Comparison of ENCODE assay signal across 17 mouse cellular contexts in genomic region chr1:133940481-133941092, GRCm38 (mm10). TPM values are rescaled to one million over a fixed set of nuclear protein-coding genes. Genes with fewer than 3 reads are reported as not detected.
"Had no signal": no experiment of that assay in that cellular context is flagged by ENCODE, and none has a peak within 500 bp of the region (broad histone marks: within the 10 kb centered on the region; RNA-seq: fewer than 3 reads in every experiment).

No protein-coding gene starts in this region.

- ATAC-seq: inflammation-experienced regulatory T-cells, adult 6 months; liver, postnatal 0 days; midbrain, embryonic 15.5 days had no signal

- H3K4me1 ChIP-seq: midbrain, embryonic 15.5 days; neural tube, embryonic 13.5 days had no signal

- H3K9me3 ChIP-seq: liver, embryonic 13.5 days; midbrain, embryonic 15.5 days; neural tube, embryonic 13.5 days; stomach, embryonic 15.5 days had no signal

- H3K36me3 ChIP-seq: liver, embryonic 13.5 days; midbrain, embryonic 15.5 days; neural tube, embryonic 13.5 days; stomach, embryonic 15.5 days had no signal

- H3K27ac ChIP-seq: kidney, postnatal 0 days; liver, embryonic 13.5 days; midbrain, embryonic 15.5 days; neural tube, embryonic 13.5 days; stomach, embryonic 15.5 days had no signal

- H3K4me2 ChIP-seq: liver, embryonic 13.5 days; midbrain, embryonic 15.5 days; neural tube, embryonic 13.5 days; stomach, embryonic 15.5 days had no signal

- H3K27me3 ChIP-seq: liver, embryonic 13.5 days; midbrain, embryonic 15.5 days; neural tube, embryonic 13.5 days; stomach, embryonic 15.5 days had no signal

- H3K4me3 ChIP-seq: liver, embryonic 13.5 days; midbrain, embryonic 15.5 days; neural tube, embryonic 13.5 days; stomach, embryonic 15.5 days had no signal

- H3K9ac ChIP-seq: liver, embryonic 13.5 days; liver, postnatal 0 days; midbrain, embryonic 15.5 days; neural tube, embryonic 13.5 days; stomach, embryonic 15.5 days had no signal

- DNase-seq: kidney, adult 11 months; kidney, adult 9 months; kidney, postnatal 36 days; layer of hippocampus, adult 9-11 months; liver; liver, embryonic 13.5 days; liver, postnatal 0 days; retina, postnatal 1 day; right cerebral cortex, postnatal 14 days; thymus, postnatal 36 days had no signal

RNA-seq across cellular contexts. Expression of gene Prelp, which starts 19.4 kb away (rescaled TPM):
- total RNA-seq: megakaryocyte progenitor cell, adult 5-6 weeks; monocyte, adult 5-6 weeks had no signal
- polyA plus RNA-seq: inflammation-experienced regulatory T-cells, adult 6 months had no signal

RNA-seq across cellular contexts. Expression of gene Optc, which starts 32.8 kb away (rescaled TPM):
- total RNA-seq: megakaryocyte progenitor cell, adult 5-6 weeks; monocyte, adult 5-6 weeks had no signal
- polyA plus RNA-seq: inflammation-experienced regulatory T-cells, adult 6 months had no signal
